ENCODE assay signal across 10 mouse cellular contexts in genomic region chr11:89027955-89028361, GRCm38 (mm10). TPM values are rescaled to one million over a fixed set of nuclear protein-coding genes. Genes with fewer than 3 reads are reported as not detected.
DNase-seq lines count a peak whose midpoint lies in the region; ATAC-seq and TF ChIP-seq lines count a peak whose summit lies in the region.
"Had no signal": no experiment of that assay in that cellular context is flagged by ENCODE, and none has a peak within 500 bp of the region (broad histone marks: within the 10 kb centered on the region; RNA-seq: fewer than 3 reads in every experiment).

No protein-coding gene starts in this region.

- H3K9me3 ChIP-seq in CH12.LX (replicated peaks; ENCODE audit: low read length) = no peaks in the 10 kb centered on the region
- H3K9me3 ChIP-seq in liver, embryonic 11.5 days (ENCODE audit: control insufficient read depth, low read length) = no peaks in the 10 kb centered on the region
- H3K9me3 ChIP-seq: embryonic facial prominence, embryonic 13.5 days had no signal

- peak overlapping the region; percentile 21; the same call in 1 of the 2 replicates for H3K9ac ChIP-seq in CH12.LX (ENCODE audit: insufficient read depth, low read depth)
- H3K9ac ChIP-seq in liver, embryonic 11.5 days (ENCODE audit: low read depth, low read length) = no peak overlapping the region
- H3K9ac ChIP-seq: embryonic facial prominence, embryonic 13.5 days had no signal

- 53% methylated on average over 10 of the region's 10 CpGs for WGBS in liver, embryonic 11.5 days
- WGBS in small intestine, adult 2 months = 12% methylated on average over 10 of the region's 10 CpGs

- no peak; the same call in 1 of the 2 replicates for ATAC-seq in liver, embryonic 11.5 days (replicated peaks; ENCODE audit: low FRiP score)

- no peaks in the 10 kb centered on the region for H3K79me2 ChIP-seq in CH12.LX (replicated peaks; ENCODE audit: control insufficient read depth, extremely low read depth, insufficient read depth, poor library complexity, severe bottlenecking)

- TF ChIP-seq EP300 in CH12.LX (IDR thresholded peaks at IDR 0.05; ENCODE audit: low read length) = peak; percentile 78; the same call in 1 of the 2 replicates

- peaks cover 29 to 63% of the 10 kb centered on the region in 2 experiments for H3K4me1 ChIP-seq in CH12.LX (ENCODE audit: control insufficient read depth in 1 of 2, insufficient read depth in 2 of 2)
- peaks cover 27% of the 10 kb centered on the region for H3K4me1 ChIP-seq in brown adipose tissue, adult 24 weeks (ENCODE audit: control insufficient read depth, insufficient read depth, insufficient read length, low read length)
- H3K4me1 ChIP-seq in liver, embryonic 11.5 days (replicated peaks; ENCODE audit: control insufficient read depth, insufficient read depth, low read length) = peaks cover 21% of the 10 kb centered on the region
- peaks cover 9% of the 10 kb centered on the region; the same call in 1 of the 2 replicates for H3K4me1 ChIP-seq in small intestine, adult 2 months (ENCODE audit: control insufficient read depth, insufficient read depth, insufficient read length, low read length)

- dilution Hi-C loops in CH12.LX (cut with MboI; ENCODE audit: extremely low pct_ligation_motif_present, extremely low pct_unique_long_range_greater_than_20kb, low sequenced_read_pairs) = no loop called here

- no peak for TF ChIP-seq RAD21 in CH12.LX (IDR thresholded peaks at IDR 0.05; ENCODE audit: low read depth, low read length)

- H3K27ac ChIP-seq in CH12.LX (ENCODE audit: insufficient read depth, low read depth) = peak overlapping the region; percentile 63
- peak overlapping the region; percentile 83 for H3K27ac ChIP-seq in brown adipose tissue, adult 24 weeks (replicated peaks; ENCODE audit: low read depth, low read length)
- 0 out of 2 replicates have a peak overlapping the region, but pooled peaks have one; percentile 8 for H3K27ac ChIP-seq in liver, embryonic 11.5 days (ENCODE audit: low read depth, low read length)
- H3K27ac ChIP-seq in small intestine, adult 2 months (ENCODE audit: insufficient read depth, low read depth, low read length) = peak overlapping the region; percentile 85
- H3K27ac ChIP-seq: embryonic facial prominence, embryonic 13.5 days had no signal

- peak overlapping the region; percentile 34 for H3K4me2 ChIP-seq in CH12.LX (ENCODE audit: insufficient read depth, low read depth, poor library complexity, severe bottlenecking)
- H3K4me2 ChIP-seq in liver, embryonic 11.5 days = peak overlapping the region; percentile 35
- H3K4me2 ChIP-seq: embryonic facial prominence, embryonic 13.5 days had no signal

- peak; percentile 86 for DNase-seq in CH12.LX (ENCODE audit: extremely low read depth)
- no peak for DNase-seq in liver, embryonic 11.5 days (ENCODE audit: low spot score)
- DNase-seq in frontal cortex, postnatal 25 days (ENCODE audit: low spot score in 2 of 2) = no peak
- DNase-seq in right cerebral cortex, postnatal 14 days = no peak
- DNase-seq in adrenal gland, adult 18-20 months (ENCODE audit: low spot score in 2 of 2) = no peak
- DNase-seq: right cerebral cortex, postnatal 25 days had no signal

- H3K27me3 ChIP-seq in CH12.LX (replicated peaks) = no peaks in the 10 kb centered on the region
- no peaks in the 10 kb centered on the region for H3K27me3 ChIP-seq in liver, embryonic 11.5 days (replicated peaks; ENCODE audit: control insufficient read depth, insufficient read depth, low read length)
- H3K27me3 ChIP-seq in small intestine, adult 2 months (ENCODE audit: control insufficient read depth, insufficient read depth, low read length) = no peaks in the 10 kb centered on the region
- H3K27me3 ChIP-seq: embryonic facial prominence, embryonic 13.5 days had no signal

- H3K36me3 ChIP-seq in CH12.LX (replicated peaks in 1 of 2; ENCODE audit: control insufficient read depth in 1 of 2, insufficient read depth in 1 of 2, low read length in 1 of 2) = no peaks in the 10 kb centered on the region
- H3K36me3 ChIP-seq in liver, embryonic 11.5 days (ENCODE audit: control insufficient read depth, insufficient read depth, low read length) = no peaks in the 10 kb centered on the region
- no peaks in the 10 kb centered on the region for H3K36me3 ChIP-seq in small intestine, adult 2 months (ENCODE audit: control insufficient read depth, insufficient read depth, low read length)
- H3K36me3 ChIP-seq: embryonic facial prominence, embryonic 13.5 days had no signal

- TF ChIP-seq POLR2A in CH12.LX (IDR thresholded peaks at IDR 0.05; ENCODE audit: low read depth, low read length) = no peak
- TF ChIP-seq POLR2A in small intestine, adult 2 months (IDR thresholded peaks at IDR 0.05; ENCODE audit: low read depth, low read length) = no peak

- no peak for TF ChIP-seq CTCF in CH12.LX (conservative IDR thresholded peaks at IDR 0.05 in 1 of 2, IDR thresholded peaks at IDR 0.05 in 1 of 2; ENCODE audit: low read depth in 2 of 2, low read length in 2 of 2)
- TF ChIP-seq CTCF in small intestine, adult 2 months (IDR thresholded peaks at IDR 0.05; ENCODE audit: extremely low read depth, insufficient read length, insufficient replicate concordance, low read depth, low read length) = no peak

- H3K4me3 ChIP-seq in CH12.LX (replicated peaks in 1 of 3; ENCODE audit: low read depth in 2 of 3, low read length in 2 of 3, poor library complexity in 1 of 3) = peak overlapping the region in 1 of 3 experiments; percentile 4
- peak overlapping the region; percentile 12; the same call in 1 of the 2 replicates for H3K4me3 ChIP-seq in brown adipose tissue, adult 24 weeks (ENCODE audit: insufficient read depth, low read depth, low read length)
- no peak overlapping the region for H3K4me3 ChIP-seq in liver, embryonic 11.5 days (ENCODE audit: low read depth, low read length)
- 0 out of 2 replicates have a peak overlapping the region, but pooled peaks have one; percentile 10 for H3K4me3 ChIP-seq in small intestine, adult 2 months (ENCODE audit: low read depth, low read length)
- H3K4me3 ChIP-seq: embryonic facial prominence, embryonic 13.5 days had no signal

- in situ Hi-C loops in CH12.LX (cut with MboI; ENCODE audit: low pct_ligation_motif_present, low pct_unique_long_range_greater_than_20kb, low sequenced_read_pairs) = no loop called here

TF ChIP-seq in CH12.LX, 34 proteins besides CTCF, POLR2A, EP300 and RAD21 (continues in another document):
- TF ChIP-seq MYC (IDR thresholded peaks at IDR 0.05; ENCODE audit: low read depth, low read length) (peak; percentile 45; the same call in 1 of the 2 replicates), ELF1 (IDR thresholded peaks at IDR 0.05; ENCODE audit: low read depth, low read length) (0 out of 2 replicates have a peak, but pooled peaks have one; percentile 1), BHLHE40 (IDR thresholded peaks at IDR 0.05; ENCODE audit: low read depth, low read length) (peak; percentile 92), MAZ (IDR thresholded peaks at IDR 0.05; ENCODE audit: low read depth, low read length) (no peak), MEF2A (IDR thresholded peaks at IDR 0.05; ENCODE audit: borderline replicate concordance, low read depth, low read length) (peak; percentile 75; the same call in 1 of the 2 replicates), UBTF (IDR thresholded peaks at IDR 0.05; ENCODE audit: low read depth, low read length) (no peak), HCFC1 (IDR thresholded peaks at IDR 0.05; ENCODE audit: low read depth, low read length) (no peak), MAX (IDR thresholded peaks at IDR 0.05; ENCODE audit: low read length) (no peak; the same call in 1 of the 2 replicates), MXI1 (IDR thresholded peaks at IDR 0.05; ENCODE audit: low read depth, low read length) (no peak), ZMIZ1 (IDR thresholded peaks at IDR 0.05; ENCODE audit: low read depth, low read length) (no peak), JUND (conservative IDR thresholded peaks at IDR 0.05; ENCODE audit: low read depth, low read length) (0 out of 2 replicates have a peak, but pooled peaks have one; percentile 34), KAT2A (IDR thresholded peaks at IDR 0.05; ENCODE audit: insufficient replicate concordance, low read length) (no peak), SMC3 (IDR thresholded peaks at IDR 0.05; ENCODE audit: low read depth, low read length) (no peak)

RNA-seq across cellular contexts. Expression of gene Trim25, which starts 28.8 kb away (rescaled TPM):
- total RNA-seq in CH12.LX (2012; rRNA removed) (19.5 and 20.1 TPM in 2 replicates), CH12.LX (2014; rRNA removed) (5.1 and 6.1 TPM in 2 replicates)
- 41.2 and 48.3 TPM in 2 replicates for polyA plus RNA-seq in CH12.LX (2012; ENCODE audit: insufficient read length, low read depth)
- polyA plus RNA-seq in brown adipose tissue, adult 24 weeks (2012; ENCODE audit: insufficient read depth, insufficient read length, missing spikeins) = 7.9 and 8.6 TPM in 2 replicates
- polyA plus RNA-seq in liver, embryonic 11.5 days (2014; fragmentation: Nextera tagmentation; extraction: Ambion mirVana) = 20.6 and 21.1 TPM in 2 replicates
- 57.2 and 129 TPM in 2 replicates for polyA plus RNA-seq in small intestine, adult 2 months (2012; rRNA removed)
- total RNA-seq in adrenal gland, adult 18-20 months (2021) = 100 to 1,000 TPM; 133 to 185 TPM

RNA-seq across cellular contexts. Expression of gene Dgke, which starts 38.7 kb away (rescaled TPM):
- total RNA-seq in CH12.LX (2012; rRNA removed) (4.8 and 5.8 TPM in 2 replicates), CH12.LX (2014; rRNA removed) (13.4 and 14.3 TPM in 2 replicates)
- polyA plus RNA-seq in CH12.LX (2012; ENCODE audit: insufficient read length, low read depth) = 15.0 and 17.0 TPM in 2 replicates
- 3.0 and 3.2 TPM in 2 replicates for polyA plus RNA-seq in brown adipose tissue, adult 24 weeks (2012; ENCODE audit: insufficient read depth, insufficient read length, missing spikeins)
- 1.8 and 1.9 TPM in 2 replicates for polyA plus RNA-seq in liver, embryonic 11.5 days (2014; fragmentation: Nextera tagmentation; extraction: Ambion mirVana)
- polyA plus RNA-seq in small intestine, adult 2 months (2012; rRNA removed) = 2.1 and 3.2 TPM in 2 replicates
- 10 to 100 TPM; 10.9 to 12.2 TPM for total RNA-seq in adrenal gland, adult 18-20 months (2021)

RNA-seq across cellular contexts. Expression of gene Gm525, which starts 45.7 kb away (rescaled TPM):
- total RNA-seq in CH12.LX (2012; rRNA removed) (0.34 and 0.46 TPM in 2 replicates), CH12.LX (2014; rRNA removed) (not detected in 2 replicates)
- 0.83 TPM in 1 of 2 replicates, not detected in the other for polyA plus RNA-seq in CH12.LX (2012; ENCODE audit: insufficient read length, low read depth)
- polyA plus RNA-seq in brown adipose tissue, adult 24 weeks (2012; ENCODE audit: insufficient read depth, insufficient read length, missing spikeins) = not detected in 2 replicates
- polyA plus RNA-seq in liver, embryonic 11.5 days (2014; fragmentation: Nextera tagmentation; extraction: Ambion mirVana) = not detected in 2 replicates
- polyA plus RNA-seq in small intestine, adult 2 months (2012; rRNA removed) = not detected in 2 replicates
- not detected for total RNA-seq in adrenal gland, adult 18-20 months (2021)
- total RNA-seq: left cerebral cortex, postnatal 10 days had no signal

RNA-seq across cellular contexts. Expression of gene Coil, which starts 57.9 kb away (rescaled TPM):
- total RNA-seq in CH12.LX (2012; rRNA removed) (28.5 and 33.0 TPM in 2 replicates), CH12.LX (2014; rRNA removed) (37.4 and 41.3 TPM in 2 replicates)
- 35.2 and 35.4 TPM in 2 replicates for polyA plus RNA-seq in CH12.LX (2012; ENCODE audit: insufficient read length, low read depth)
- 2.4 and 3.0 TPM in 2 replicates for polyA plus RNA-seq in brown adipose tissue, adult 24 weeks (2012; ENCODE audit: insufficient read depth, insufficient read length, missing spikeins)
- polyA plus RNA-seq in liver, embryonic 11.5 days (2014; fragmentation: Nextera tagmentation; extraction: Ambion mirVana) = 9.3 and 9.5 TPM in 2 replicates
- 1.1 and 1.4 TPM in 2 replicates for polyA plus RNA-seq in small intestine, adult 2 months (2012; rRNA removed)
- 1 to 10 TPM; 9.0 to 9.4 TPM for total RNA-seq in adrenal gland, adult 18-20 months (2021)

Comparison
In these comparisons a context has a peak if more than half of its experiments do, and no peak if none do; other contexts are left out.
1. H3K27ac ChIP-seq: peak in every context shown above with its lines; median percentile 85 in small intestine, adult 2 months; 83 in brown adipose tissue, adult 24 weeks; 63 in CH12.LX; 8 in liver, embryonic 11.5 days.